Mouse (Mus musculus): ENCODE data around the gene Lmod1. TPM values are rescaled to one million over a fixed set of nuclear protein-coding genes. Genes with fewer than 3 reads are reported as not detected.

Lmod1 gene
- 1 to 10 TPM; 1.7 to 3.0 TPM for total RNA-seq (2021)

GRCm38 (mm10) chr1:135324571-135324970 lies at the start of gene Lmod1:
Gene Lmod1 (plus strand): TSS chr1:135324807.
- intact Hi-C loops (cut with DNase I), result no loop called here
- peak; percentile 47 to 51 for DNase-seq

GRCm38 (mm10) chr1:135280646-135281045 lies 44.0 kb upstream of the Lmod1 start:
- peak; percentile 80 to 82 for DNase-seq
- intact Hi-C loops (cut with DNase I), result no loop called here

GRCm38 (mm10) chr1:135281841-135282240 lies 42.8 kb upstream of the Lmod1 start:
- intact Hi-C loops (cut with DNase I), result loop anchor here (2.0 kb wide), 2 partner anchors 31 to 87 kb away; partner anchors contain the start of gene Timm17a
- no peak for DNase-seq

GRCm38 (mm10) chr1:135282536-135283286 lies 41.9 kb upstream of the Lmod1 start:
- intact Hi-C loops (cut with DNase I), result loop anchor here (2.0 kb wide), 2 partner anchors 30 to 86 kb away; partner anchors contain the start of gene Timm17a
- DNase-seq, result peak; percentile 33 to 39

GRCm38 (mm10) chr1:135283287-135283825 lies 41.3 kb upstream of the Lmod1 start:
- intact Hi-C loops (cut with DNase I), result loop anchor here (2.0 kb wide), 2 partner anchors 29 to 85 kb away; partner anchors contain the start of gene Timm17a
- peak in 1 of 2 experiments; percentile 58 for DNase-seq

- DNase-seq, result peak; percentile 80 to 81
- intact Hi-C loops (cut with DNase I), result loop anchor here (2.0 kb wide), 2 partner anchors 29 to 85 kb away; partner anchors contain the start of gene Timm17a
These were observed 40.7 kb upstream of the Lmod1 start, which contains the start of gene Rnpep for GRCm38 (mm10) chr1:135283826-135284291. Gene Rnpep (minus strand): TSS chr1:135284084.

- intact Hi-C loops (cut with DNase I), result no loop called here
- no peak for DNase-seq
These were observed 38.3 kb upstream of the Lmod1 start for GRCm38 (mm10) chr1:135286311-135286710.

- intact Hi-C loops (cut with DNase I), result no loop called here
- DNase-seq, result no peak
These were observed 33.7 kb upstream of the Lmod1 start for GRCm38 (mm10) chr1:135290908-135291307.

- intact Hi-C loops (cut with DNase I), result no loop called here
- peak in 1 of 2 experiments; percentile 7 for DNase-seq
These were observed 13.3 kb upstream of the Lmod1 start for GRCm38 (mm10) chr1:135311356-135311755.

GRCm38 (mm10) chr1:135312201-135312600 lies 12.4 kb upstream of the Lmod1 start:
- DNase-seq, result no peak
- intact Hi-C loops (cut with DNase I), result loop anchor here (2.0 kb wide), 2 partner anchors 29 to 57 kb away; no protein-coding TSS in a partner anchor

GRCm38 (mm10) chr1:135313284-135314031 lies 11.1 kb upstream of the Lmod1 start, which contains the start of gene Timm17a:
Gene Timm17a (minus strand): TSS chr1:135313778.
- DNase-seq, result peak; percentile 96
- intact Hi-C loops (cut with DNase I), result loop anchor here (2.0 kb wide), 2 partner anchors 31 to 55 kb away; no protein-coding TSS in a partner anchor

GRCm38 (mm10) chr1:135323367-135323901 lies 1.2 kb upstream of the Lmod1 start:
- DNase-seq, result no peak
- intact Hi-C loops (cut with DNase I), result no loop called here

- intact Hi-C loops (cut with DNase I), result no loop called here
- DNase-seq, result no peak
These were observed 1.3 kb downstream of the Lmod1 start for GRCm38 (mm10) chr1:135325934-135326333.

GRCm38 (mm10) chr1:135328368-135328767 lies 3.8 kb downstream of the Lmod1 start:
- DNase-seq, result no peak
- intact Hi-C loops (cut with DNase I), result no loop called here

GRCm38 (mm10) chr1:135330578-135330977 lies 6.0 kb downstream of the Lmod1 start:
- DNase-seq, result no peak
- intact Hi-C loops (cut with DNase I), result no loop called here

- no peak for DNase-seq
- intact Hi-C loops (cut with DNase I), result no loop called here
These were observed 17.3 kb downstream of the Lmod1 start for GRCm38 (mm10) chr1:135341947-135342346.

- DNase-seq, result no peak
- intact Hi-C loops (cut with DNase I), result no loop called here
These were observed 19.4 kb downstream of the Lmod1 start for GRCm38 (mm10) chr1:135344026-135344425.

- intact Hi-C loops (cut with DNase I), result no loop called here
- DNase-seq, result no peak
These were observed 22.3 kb downstream of the Lmod1 start for GRCm38 (mm10) chr1:135346891-135347290.

GRCm38 (mm10) chr1:135347498-135348169 lies 23.0 kb downstream of the Lmod1 start:
- peak in 1 of 2 experiments; percentile 35 for DNase-seq
- intact Hi-C loops (cut with DNase I), result no loop called here

GRCm38 (mm10) chr1:135351953-135352352 lies 27.3 kb downstream of the Lmod1 start:
- DNase-seq, result peak; percentile 42 to 49
- intact Hi-C loops (cut with DNase I), result no loop called here
